Mouse (Mus musculus): ENCODE data around the gene Rora. TPM values are rescaled to one million over a fixed set of nuclear protein-coding genes. Genes with fewer than 3 reads are reported as not detected.

Gene Rora
- polyA plus RNA-seq, 1 experiment from 2014 or later = 4.7 TPM

DNA sequence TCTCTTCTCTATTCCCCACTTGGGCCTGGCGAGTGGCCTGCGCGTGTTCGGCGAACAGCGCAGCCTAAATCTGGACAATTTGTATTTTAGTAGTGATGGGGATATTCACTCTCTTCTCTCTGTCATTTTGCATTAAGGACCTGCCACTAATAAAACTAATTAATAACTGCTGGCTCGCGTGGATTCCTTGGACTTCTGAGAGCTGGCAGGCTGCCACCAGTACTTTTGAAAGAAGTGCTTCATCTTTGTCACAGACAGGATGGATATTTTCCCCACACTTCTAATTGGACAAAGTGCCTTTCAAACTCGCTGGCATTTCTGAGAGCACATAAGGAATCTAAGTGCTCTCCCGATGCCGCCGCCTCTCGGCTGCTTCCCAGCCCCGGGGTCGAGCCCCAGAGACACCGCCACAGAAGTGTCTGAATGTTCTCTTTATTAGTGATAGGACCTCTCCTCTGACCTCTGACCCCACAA is 41.9 kb downstream of the Rora start:
- Histone ChIP-seq H3K9ac (no peak overlapping the region), H3K4me2 (replicated peaks) (no peak overlapping the region), H3K27ac (no peak overlapping the region), H3K9me3 (no peaks in the 10 kb centered on the region), H3K4me1 (replicated peaks) (peaks cover 8% of the 10 kb centered on the region; the same call in 1 of the 2 replicates), H3K27me3 (replicated peaks) (no peaks in the 10 kb centered on the region), H3K36me3 (no peaks in the 10 kb centered on the region), H3K4me3 (replicated peaks) (no peak overlapping the region)
- WGBS = 33% methylated on average over 16 of the region's 16 CpGs
- no peak for ATAC-seq

DNA sequence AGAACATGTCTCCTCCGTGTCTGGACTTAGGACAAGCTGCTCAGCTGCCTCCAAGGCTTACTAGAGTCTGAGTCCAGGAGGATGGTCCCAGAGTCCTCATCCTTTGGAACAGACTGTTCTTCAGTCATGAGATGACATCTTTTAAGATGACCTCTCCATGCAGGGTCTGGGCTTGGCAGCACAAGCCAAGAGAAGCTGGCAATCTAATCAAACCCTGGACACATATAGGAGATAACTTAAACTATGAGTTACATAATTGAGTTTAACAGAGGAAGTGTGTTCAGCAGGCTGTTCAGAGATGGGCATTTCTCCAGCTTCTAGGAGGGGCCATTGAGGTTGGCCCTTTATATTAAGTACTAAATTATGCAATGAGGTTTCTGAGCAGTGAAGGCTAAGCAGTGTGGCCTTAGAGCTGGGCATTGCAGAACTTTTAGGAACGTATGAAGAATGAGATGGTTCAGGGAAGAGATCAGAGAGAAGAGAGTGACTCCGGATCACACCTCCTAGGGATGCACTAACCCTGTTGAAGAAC is 42.9 kb downstream of the Rora start:
- Histone ChIP-seq H3K36me3 (no peaks in the 10 kb centered on the region), H3K4me1 (replicated peaks) (peaks cover 8% of the 10 kb centered on the region; the same call in 1 of the 2 replicates), H3K4me3 (replicated peaks) (no peak overlapping the region), H3K27ac (no peak overlapping the region), H3K9me3 (no peaks in the 10 kb centered on the region), H3K9ac (no peak overlapping the region), H3K27me3 (replicated peaks) (no peaks in the 10 kb centered on the region), H3K4me2 (replicated peaks) (no peak overlapping the region)
- no peak for ATAC-seq
- 91% methylated on average over 3 of the region's 3 CpGs for WGBS

DNA sequence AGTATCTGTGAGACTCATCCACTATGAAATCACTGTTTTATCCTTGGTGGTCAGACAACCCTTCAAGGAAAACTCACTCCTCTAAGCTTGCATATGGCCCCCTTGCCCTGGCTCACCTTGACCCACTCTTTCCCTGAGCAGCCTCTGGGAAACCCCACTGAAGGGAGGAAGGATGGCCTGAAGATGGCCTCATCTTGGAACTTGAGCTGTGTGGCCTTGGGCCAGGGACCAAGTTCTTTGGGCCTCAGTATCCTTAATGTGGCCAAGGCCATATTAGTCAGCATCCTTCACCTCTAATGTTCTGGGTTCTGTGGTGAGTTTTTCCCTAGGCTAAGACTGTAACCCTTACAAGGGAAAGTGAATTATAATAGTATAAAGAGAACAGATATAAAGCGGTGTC is 45.8 kb downstream of the Rora start:
- H3K27me3 ChIP-seq (replicated peaks) = no peaks in the 10 kb centered on the region
- WGBS = 79% methylated on average over 1 of the region's 1 CpGs
- no peak overlapping the region for H3K9ac ChIP-seq

DNA sequence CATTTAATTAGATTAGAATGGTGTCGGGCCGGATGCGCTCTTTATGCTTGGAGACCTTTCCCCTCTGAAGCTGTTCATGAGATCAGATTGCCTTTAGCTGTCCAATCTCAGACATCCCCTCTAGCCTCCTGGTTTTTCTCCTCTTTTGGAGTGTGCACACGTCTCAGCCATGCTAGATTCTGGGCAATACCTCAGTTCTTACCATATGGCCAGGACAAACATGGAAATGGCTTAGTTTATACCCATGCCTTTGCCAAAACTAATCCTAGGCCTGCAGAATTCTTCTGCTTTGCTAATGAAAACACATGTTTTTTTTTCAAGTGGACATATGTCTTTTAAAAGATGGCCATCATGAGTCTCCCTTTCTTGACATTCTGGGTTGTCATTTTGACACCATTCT is 46.3 kb downstream of the Rora start:
- Histone ChIP-seq H3K27ac (no peak overlapping the region), H3K36me3 (no peaks in the 10 kb centered on the region), H3K4me2 (replicated peaks) (no peak overlapping the region), H3K9me3 (no peaks in the 10 kb centered on the region), H3K4me3 (replicated peaks) (no peak overlapping the region), H3K4me1 (replicated peaks) (peaks cover 5% of the 10 kb centered on the region; the same call in 1 of the 2 replicates), H3K27me3 (replicated peaks) (no peaks in the 10 kb centered on the region), H3K9ac (no peak overlapping the region)
- WGBS = 74% methylated on average over 4 of the region's 4 CpGs
- no peak for ATAC-seq

More for the DNA sequence above, 45.8 kb downstream of the Rora start:
- Histone ChIP-seq H3K4me2 (replicated peaks) (no peak overlapping the region), H3K9me3 (no peaks in the 10 kb centered on the region), H3K27ac (no peak overlapping the region), H3K36me3 (no peaks in the 10 kb centered on the region), H3K4me1 (replicated peaks) (peaks cover 8% of the 10 kb centered on the region; the same call in 1 of the 2 replicates), H3K4me3 (replicated peaks) (no peak overlapping the region)
- ATAC-seq = no peak

DNA sequence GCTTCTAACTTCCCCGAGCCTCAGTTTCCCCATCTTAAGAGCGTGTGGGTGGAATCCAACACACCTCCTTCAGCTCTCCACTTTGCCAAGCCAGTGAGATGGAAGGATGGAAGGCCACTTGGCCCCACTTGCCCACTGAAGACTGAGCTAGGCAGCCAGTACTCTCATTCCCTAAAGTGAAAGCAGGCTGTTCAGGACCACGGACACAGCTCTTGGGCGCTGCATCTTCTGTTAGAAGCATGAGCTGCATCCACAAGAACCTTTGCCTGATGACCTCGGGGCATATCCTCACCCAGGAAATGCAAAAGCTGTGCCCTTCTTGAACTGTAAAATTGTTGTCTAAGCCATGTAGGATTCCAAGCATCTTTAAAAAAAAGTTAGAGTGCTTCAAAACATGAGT is 54.0 kb downstream of the Rora start:
- Histone ChIP-seq H3K4me1 (replicated peaks) (no peaks in the 10 kb centered on the region), H3K36me3 (no peaks in the 10 kb centered on the region), H3K4me2 (replicated peaks) (no peak overlapping the region), H3K4me3 (replicated peaks) (no peak overlapping the region), H3K27me3 (replicated peaks) (no peaks in the 10 kb centered on the region), H3K9ac (no peak overlapping the region), H3K27ac (no peak overlapping the region), H3K9me3 (no peaks in the 10 kb centered on the region)
- ATAC-seq = no peak
- 58% methylated on average over 5 of the region's 5 CpGs for WGBS

DNA sequence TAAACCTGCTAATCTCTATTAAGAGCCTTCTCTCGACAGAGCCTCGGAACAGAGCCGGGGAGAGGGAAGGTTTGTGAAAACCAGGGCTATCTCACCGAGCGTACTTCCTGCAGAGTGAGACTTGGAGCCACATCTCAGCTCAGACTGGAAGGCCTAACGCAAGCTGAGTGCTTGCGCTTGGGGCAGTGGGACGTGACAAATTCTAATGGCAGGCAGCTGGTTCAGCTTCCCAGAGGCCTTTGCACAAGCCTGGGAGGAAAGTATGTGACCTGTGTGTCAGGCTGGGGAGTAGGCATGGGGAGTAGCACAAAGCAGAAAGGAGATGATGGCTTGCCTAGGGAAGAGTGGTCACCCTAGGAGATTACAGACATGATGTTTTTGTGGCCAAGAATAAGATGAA is 55.6 kb downstream of the Rora start:
- Histone ChIP-seq H3K9ac (no peak overlapping the region), H3K36me3 (no peaks in the 10 kb centered on the region), H3K27ac (no peak overlapping the region), H3K4me3 (replicated peaks) (no peak overlapping the region), H3K4me2 (replicated peaks) (no peak overlapping the region), H3K4me1 (replicated peaks) (no peaks in the 10 kb centered on the region), H3K27me3 (replicated peaks) (no peaks in the 10 kb centered on the region), H3K9me3 (no peaks in the 10 kb centered on the region)
- 79% methylated on average over 8 of the region's 8 CpGs for WGBS
- ATAC-seq = no peak

DNA sequence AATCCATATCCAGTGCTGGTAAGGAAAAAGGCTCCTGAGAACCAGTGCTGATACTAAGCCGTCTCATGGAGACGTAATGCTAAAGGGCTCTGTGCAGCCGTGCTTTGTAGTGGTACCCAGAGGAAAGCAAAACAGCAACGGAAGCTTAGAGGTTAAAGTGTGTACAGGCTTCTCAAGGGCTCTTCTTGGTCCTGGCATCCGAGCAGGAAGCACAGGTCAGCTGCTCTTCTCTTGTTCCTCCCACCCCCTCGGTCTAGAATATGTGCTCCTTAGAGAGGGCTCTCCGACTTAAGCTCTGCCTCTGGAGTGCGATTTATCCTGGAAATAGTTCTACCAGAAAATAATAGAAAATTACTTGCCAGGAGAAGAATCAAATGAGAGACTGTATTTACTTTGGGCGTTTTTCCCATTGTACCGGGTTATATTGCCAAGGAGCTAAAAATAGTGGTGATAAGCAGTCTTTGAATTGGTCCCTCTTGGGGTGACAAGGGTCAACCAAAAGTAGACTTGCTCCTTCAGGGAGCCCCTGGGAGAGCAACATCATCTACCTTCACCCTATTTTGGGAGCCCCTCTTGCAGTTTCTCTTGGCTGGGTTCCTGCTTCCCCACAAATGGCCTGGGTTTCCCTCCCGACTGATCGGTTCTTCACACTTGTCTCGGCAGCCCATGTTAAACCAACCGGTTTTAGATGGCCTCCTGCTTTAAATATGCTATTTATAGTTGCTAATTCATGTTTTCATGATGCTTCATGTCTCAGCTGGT is 57.5 kb downstream of the Rora start:
- Histone ChIP-seq H3K9me3 (no peaks in the 10 kb centered on the region), H3K36me3 (no peaks in the 10 kb centered on the region), H3K4me1 (replicated peaks) (no peaks in the 10 kb centered on the region), H3K27me3 (replicated peaks) (no peaks in the 10 kb centered on the region), H3K4me2 (replicated peaks) (no peak overlapping the region), H3K4me3 (replicated peaks) (no peak overlapping the region), H3K27ac (no peak overlapping the region), H3K9ac (no peak overlapping the region)
- WGBS = 71% methylated on average over 14 of the region's 14 CpGs
- no peak for ATAC-seq

DNA sequence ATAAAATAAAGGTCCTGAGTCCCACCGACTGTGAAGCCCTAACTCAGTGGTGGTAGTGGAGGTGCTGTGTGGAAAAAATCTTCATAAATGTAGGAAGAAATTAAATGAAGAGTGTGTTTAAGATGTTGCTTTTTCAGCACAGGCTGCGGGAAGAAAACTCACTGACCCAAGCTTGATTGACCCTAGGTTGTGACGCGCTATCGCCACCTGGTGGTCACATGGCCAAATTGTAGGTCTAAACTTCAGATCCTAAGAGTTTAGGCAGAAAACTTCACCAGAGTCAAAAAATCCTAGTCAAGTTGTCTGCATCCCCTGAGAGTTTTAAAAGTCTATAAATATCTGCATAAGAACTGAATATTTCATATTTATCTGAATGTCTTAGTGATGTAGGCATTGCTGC is 63.4 kb downstream of the Rora start:
- no peak overlapping the region for H3K9ac ChIP-seq
- H3K4me1 ChIP-seq (replicated peaks) = no peaks in the 10 kb centered on the region
- no peaks in the 10 kb centered on the region for H3K36me3 ChIP-seq
- no peak overlapping the region for H3K27ac ChIP-seq
- no peak overlapping the region for H3K4me3 ChIP-seq (replicated peaks)
- no peak overlapping the region for H3K4me2 ChIP-seq (replicated peaks)
- H3K27me3 ChIP-seq (replicated peaks) = no peaks in the 10 kb centered on the region
- ATAC-seq = no peak
- WGBS = 22% methylated on average over 5 of the region's 5 CpGs
- H3K9me3 ChIP-seq = no peaks in the 10 kb centered on the region

DNA sequence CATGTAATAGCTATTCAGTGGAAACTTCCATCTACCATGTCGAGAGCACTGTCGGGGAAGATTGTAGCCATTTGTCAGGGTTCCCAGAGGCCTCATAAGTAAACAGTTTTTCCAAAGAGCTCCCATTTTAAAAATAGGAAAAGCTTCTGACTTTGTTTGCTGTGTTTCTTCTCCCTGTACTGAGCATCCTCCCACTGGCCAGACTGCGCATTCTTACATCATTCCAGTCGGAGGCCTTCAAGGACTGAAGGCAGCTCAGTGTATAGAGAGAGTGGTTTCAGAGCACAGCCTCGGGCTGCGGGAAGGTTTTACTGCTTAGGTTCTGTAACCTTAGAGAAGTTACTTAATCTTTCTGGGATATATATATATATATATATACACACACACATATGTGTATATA is 64.8 kb downstream of the Rora start:
- Histone ChIP-seq H3K27me3 (replicated peaks) (no peaks in the 10 kb centered on the region), H3K4me1 (replicated peaks) (no peaks in the 10 kb centered on the region), H3K9me3 (no peaks in the 10 kb centered on the region), H3K9ac (no peak overlapping the region), H3K36me3 (no peaks in the 10 kb centered on the region), H3K4me3 (replicated peaks) (no peak overlapping the region), H3K27ac (no peak overlapping the region), H3K4me2 (replicated peaks) (no peak overlapping the region)
- no peak for ATAC-seq
- WGBS = 69% methylated on average over 6 of the region's 6 CpGs

DNA sequence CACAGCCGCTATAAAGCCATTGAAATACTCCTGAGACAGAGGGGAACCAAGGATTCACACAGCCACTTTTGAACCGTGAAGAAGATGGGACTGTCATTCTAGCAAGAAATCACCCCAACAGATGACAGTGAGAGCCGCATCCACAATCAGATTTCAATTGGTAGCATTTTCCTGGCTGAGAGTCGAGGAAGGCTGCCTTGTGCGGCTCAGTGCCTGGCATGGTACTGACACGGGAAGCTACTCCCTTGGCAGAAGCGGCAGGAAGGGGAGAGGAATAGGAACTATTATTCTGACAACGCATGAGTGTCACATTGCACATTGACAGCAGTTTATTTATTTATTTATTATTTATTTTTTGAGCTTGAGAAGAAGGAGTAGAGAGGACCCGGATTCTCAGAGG is 65.7 kb downstream of the Rora start:
- H3K4me2 ChIP-seq (replicated peaks) = no peak overlapping the region

DNA sequence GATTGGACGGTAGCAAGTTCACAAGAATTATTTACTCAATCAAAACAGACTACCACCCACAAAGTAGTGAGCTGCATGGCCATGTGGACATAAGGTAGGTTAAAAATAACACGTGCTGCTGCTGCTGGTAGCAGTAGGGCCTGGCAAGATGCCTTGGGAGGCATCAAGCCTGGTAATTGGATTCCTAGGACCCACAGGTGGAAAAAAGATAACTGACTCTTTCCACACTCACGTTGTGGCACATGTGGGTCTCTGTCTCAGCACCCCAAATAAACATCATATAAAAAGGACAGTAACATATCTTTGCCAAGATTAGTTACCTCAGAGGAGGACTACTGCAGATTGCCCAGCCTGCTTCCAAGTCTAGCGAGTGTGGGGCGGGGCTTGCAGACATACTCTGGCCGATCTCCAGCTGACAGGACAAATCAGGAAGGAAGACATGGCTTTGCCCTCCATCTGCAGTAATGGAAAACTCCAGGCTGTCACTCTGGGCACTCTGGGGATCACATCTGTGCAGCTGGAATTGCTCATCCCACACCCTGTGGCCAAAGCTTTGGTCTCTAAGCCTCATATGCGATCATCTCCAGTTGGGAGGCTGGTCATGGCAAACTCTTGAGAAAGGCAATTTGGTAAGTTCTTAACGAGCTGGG is 71.2 kb downstream of the Rora start:
- H3K4me1 ChIP-seq (replicated peaks) = no peaks in the 10 kb centered on the region
- WGBS = 67% methylated on average over 8 of the region's 8 CpGs
- no peak for ATAC-seq

More for the DNA sequence above, 65.7 kb downstream of the Rora start:
- no peaks in the 10 kb centered on the region for H3K27me3 ChIP-seq (replicated peaks)
- H3K4me1 ChIP-seq (replicated peaks) = no peaks in the 10 kb centered on the region
- 85% methylated on average over 9 of the region's 9 CpGs for WGBS
- H3K36me3 ChIP-seq = no peaks in the 10 kb centered on the region
- ATAC-seq = no peak
- no peak overlapping the region for H3K4me3 ChIP-seq (replicated peaks)
- H3K27ac ChIP-seq = no peak overlapping the region
- H3K9ac ChIP-seq = no peak overlapping the region
- H3K9me3 ChIP-seq = no peaks in the 10 kb centered on the region

DNA sequence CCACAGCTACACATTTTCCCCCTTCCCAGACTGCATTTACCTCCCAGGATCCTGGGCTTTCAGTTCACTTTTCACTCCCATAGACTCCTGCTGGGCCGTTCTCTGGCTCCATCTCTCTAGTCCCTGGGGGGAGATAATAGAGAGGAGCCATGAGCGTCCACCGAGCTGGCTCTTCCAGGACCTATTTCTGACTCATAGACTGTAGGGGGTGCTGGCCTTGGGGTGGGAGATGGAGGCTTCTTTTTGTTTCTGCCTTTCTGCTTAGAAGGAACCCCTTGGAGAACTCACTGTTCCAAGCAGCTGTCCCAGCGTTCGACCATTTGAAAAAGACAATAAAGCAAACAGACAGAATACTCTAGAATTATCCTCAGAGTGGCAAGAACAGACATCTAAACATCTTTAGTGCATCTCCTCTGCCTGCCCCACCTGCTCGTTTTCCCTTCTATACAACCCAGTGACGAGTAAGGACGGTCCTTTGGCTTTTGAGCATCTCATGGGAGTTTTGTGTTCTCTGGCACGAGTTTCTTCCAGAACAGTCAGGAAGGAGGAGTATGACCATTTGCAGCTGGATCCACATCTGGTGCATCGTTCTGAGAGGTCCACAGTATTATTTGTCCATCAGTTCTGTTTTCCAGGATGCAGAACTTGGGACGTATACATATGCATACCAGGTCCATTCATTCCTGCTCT is 73.7 kb downstream of the Rora start:
- WGBS = 80% methylated on average over 11 of the region's 11 CpGs

More for the DNA sequence above, 71.2 kb downstream of the Rora start:
- H3K4me3 ChIP-seq (replicated peaks) = no peak overlapping the region
- no peak overlapping the region for H3K4me2 ChIP-seq (replicated peaks)
- no peaks in the 10 kb centered on the region for H3K36me3 ChIP-seq
- H3K9me3 ChIP-seq = no peaks in the 10 kb centered on the region
- H3K27me3 ChIP-seq (replicated peaks) = no peaks in the 10 kb centered on the region
- H3K9ac ChIP-seq = no peak overlapping the region
- no peak overlapping the region for H3K27ac ChIP-seq

More for the DNA sequence above, 73.7 kb downstream of the Rora start:
- Histone ChIP-seq H3K4me1 (replicated peaks) (no peaks in the 10 kb centered on the region), H3K9ac (no peak overlapping the region), H3K9me3 (no peaks in the 10 kb centered on the region), H3K4me2 (replicated peaks) (no peak overlapping the region), H3K4me3 (replicated peaks) (no peak overlapping the region), H3K36me3 (no peaks in the 10 kb centered on the region), H3K27ac (no peak overlapping the region), H3K27me3 (replicated peaks) (no peaks in the 10 kb centered on the region)
- no peak for ATAC-seq
